Mouse (Mus musculus): Measurements from ENCODE around the gene Knop1. TPM values are rescaled to one million over a fixed set of nuclear protein-coding genes. Genes with fewer than 3 reads are reported as not detected.

Gene Knop1
- polyA plus RNA-seq, 1 experiment from 2014 or later, result 144 TPM

DNA sequence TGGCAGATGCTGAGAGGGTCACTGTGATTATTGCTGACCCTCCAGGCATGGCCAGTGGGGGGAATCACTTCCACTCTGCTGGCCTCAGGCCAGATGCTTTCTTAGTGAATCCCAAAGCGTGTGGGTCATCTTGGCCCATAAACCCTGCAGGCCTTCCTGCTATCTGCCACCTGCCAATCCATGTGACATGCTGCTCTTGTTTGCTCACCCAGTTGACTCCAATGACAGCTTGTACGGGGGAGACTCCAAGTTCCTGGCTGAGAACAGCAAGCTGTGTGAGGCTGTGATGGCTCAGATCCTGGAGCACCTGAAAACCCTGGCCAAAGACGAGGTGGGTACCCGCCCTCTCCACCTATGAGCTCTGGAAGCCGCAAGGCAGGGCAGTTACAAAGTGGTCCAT, 18.2 kb downstream of the Knop1 start:
- Histone ChIP-seq H3K4me1 (ENCODE audit: control insufficient read depth, insufficient read depth, low read length) (no peaks in the 10 kb centered on the region), H3K9me3 (ENCODE audit: control insufficient read depth, low read length) (no peaks in the 10 kb centered on the region), H3K36me3 (ENCODE audit: control insufficient read depth, insufficient read depth, low read length) (peaks cover 64% of the 10 kb centered on the region), H3K9ac (ENCODE audit: low read depth, low read length) (no peak overlapping the region), H3K4me3 (ENCODE audit: low read length) (no peak overlapping the region), H3K27me3 (ENCODE audit: control insufficient read depth, insufficient read depth, low read length) (no peaks in the 10 kb centered on the region), H3K4me2 (replicated peaks; ENCODE audit: low read depth, low read length) (no peak overlapping the region), H3K27ac (ENCODE audit: low read depth, low read length) (no peak overlapping the region)
- ATAC-seq (ENCODE audit: low FRiP score, low TSS enrichment), result no peak
- WGBS, result 81% methylated on average over 5 of the region's 5 CpGs

DNA sequence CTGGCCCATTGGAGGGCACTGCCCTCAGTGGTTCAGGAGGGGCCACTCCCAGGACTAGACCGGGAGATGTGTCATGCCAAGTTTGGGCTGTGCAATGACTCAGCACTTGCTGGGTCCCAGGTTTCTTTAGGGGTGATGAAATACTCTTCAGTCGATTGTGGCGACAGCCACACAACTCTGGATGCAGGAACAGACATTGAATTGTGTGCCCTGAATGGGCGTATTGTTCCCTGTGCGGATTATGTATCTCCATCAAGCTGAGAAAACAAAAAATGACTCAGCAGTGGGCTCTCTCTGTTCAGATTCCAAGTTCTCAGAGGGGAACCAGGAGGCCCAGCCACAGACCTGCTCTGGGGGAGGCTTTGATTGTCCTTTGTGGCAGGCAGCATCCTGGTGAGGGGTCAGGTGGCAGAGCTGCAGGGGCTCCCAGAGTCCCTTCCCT, 28.1 kb downstream of the Knop1 start:
- no peak overlapping the region for H3K9ac ChIP-seq (ENCODE audit: low read depth, low read length)
- no peaks in the 10 kb centered on the region for H3K9me3 ChIP-seq (ENCODE audit: control insufficient read depth, low read length)
- no peaks in the 10 kb centered on the region for H3K4me1 ChIP-seq (ENCODE audit: control insufficient read depth, insufficient read depth, low read length)
- no peak overlapping the region for H3K27ac ChIP-seq (ENCODE audit: low read depth, low read length)
- H3K4me2 ChIP-seq (replicated peaks; ENCODE audit: low read depth, low read length), result no peak overlapping the region
- ATAC-seq (ENCODE audit: low FRiP score, low TSS enrichment), result no peak
- H3K27me3 ChIP-seq (ENCODE audit: control insufficient read depth, insufficient read depth, low read length), result no peaks in the 10 kb centered on the region
- 68% methylated on average over 5 of the region's 5 CpGs for WGBS
- no peak overlapping the region for H3K4me3 ChIP-seq (ENCODE audit: low read length)
- peaks cover 16% of the 10 kb centered on the region; the same call in 1 of the 2 replicates for H3K36me3 ChIP-seq (ENCODE audit: control insufficient read depth, insufficient read depth, low read length)

DNA sequence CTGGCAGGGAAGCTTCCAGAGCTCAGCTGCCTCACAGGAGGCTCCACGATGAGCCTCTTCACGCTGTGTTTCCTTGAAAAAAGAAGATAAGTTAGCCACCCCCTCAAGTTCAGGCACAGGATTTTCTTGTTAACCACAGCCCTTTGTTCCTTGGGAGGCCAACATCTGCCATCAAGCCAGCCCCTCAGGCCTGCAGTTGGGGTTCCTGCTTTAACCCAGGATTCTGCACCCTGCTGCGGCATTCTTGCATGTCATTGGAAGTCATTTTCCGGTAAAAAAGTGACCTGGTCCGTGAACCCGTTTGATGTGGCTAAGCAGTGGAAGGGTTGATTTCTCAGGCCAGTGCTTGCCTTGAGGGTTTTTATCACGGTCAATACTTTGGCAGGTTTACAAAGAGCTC, 31.6 kb downstream of the Knop1 start:
- H3K4me2 ChIP-seq (replicated peaks; ENCODE audit: low read depth, low read length), result no peak overlapping the region
- H3K4me3 ChIP-seq (ENCODE audit: low read length), result no peak overlapping the region
- no peaks in the 10 kb centered on the region for H3K27me3 ChIP-seq (ENCODE audit: control insufficient read depth, insufficient read depth, low read length)
- no peak overlapping the region for H3K9ac ChIP-seq (ENCODE audit: low read depth, low read length)
- no peaks in the 10 kb centered on the region for H3K4me1 ChIP-seq (ENCODE audit: control insufficient read depth, insufficient read depth, low read length)
- peak overlapping the region; percentile 75 for H3K27ac ChIP-seq (ENCODE audit: low read depth, low read length)
- ATAC-seq (ENCODE audit: low FRiP score, low TSS enrichment), result 0 out of 2 replicates have a peak, but pooled peaks have one; percentile 11
- H3K36me3 ChIP-seq (ENCODE audit: control insufficient read depth, insufficient read depth, low read length), result peaks cover 12% of the 10 kb centered on the region; the same call in 1 of the 2 replicates
- no peaks in the 10 kb centered on the region for H3K9me3 ChIP-seq (ENCODE audit: control insufficient read depth, low read length)
- WGBS, result 44% methylated on average over 7 of the region's 7 CpGs

DNA sequence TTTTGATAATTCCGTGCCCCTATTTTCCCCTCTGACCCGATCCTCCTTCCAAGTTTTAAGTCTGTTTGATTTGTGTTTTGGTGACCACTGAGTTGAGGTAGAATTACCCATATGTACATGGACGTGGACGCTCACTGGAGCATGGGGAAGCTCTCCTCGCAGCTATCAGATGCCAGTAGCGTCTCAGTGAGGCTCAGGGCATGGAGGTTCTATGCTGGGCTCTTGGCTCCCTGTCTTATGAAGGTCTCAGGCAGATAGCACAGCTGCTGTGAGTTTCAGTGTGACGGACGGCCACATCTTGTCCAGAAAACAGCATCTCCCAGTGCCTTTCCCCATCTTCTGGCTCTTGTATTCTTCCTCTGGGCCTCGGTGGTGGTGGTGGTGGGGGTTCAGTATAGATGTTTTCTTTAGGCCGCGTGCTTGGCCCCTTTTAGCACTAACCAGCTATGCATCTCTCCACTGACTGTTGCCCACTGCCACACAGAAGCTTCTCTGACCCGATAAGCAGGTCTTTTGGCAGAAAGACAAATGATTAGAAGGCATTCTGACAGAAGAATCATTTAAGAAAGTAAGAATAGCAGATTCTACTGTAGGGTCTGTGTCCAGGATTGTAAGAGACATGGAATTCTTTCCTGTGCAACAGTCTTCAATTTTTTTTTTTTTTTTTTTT, 34.0 kb downstream of the Knop1 start:
- 75% methylated on average over 12 of the region's 12 CpGs for WGBS
- H3K9me3 ChIP-seq (ENCODE audit: control insufficient read depth, low read length), result no peaks in the 10 kb centered on the region
- H3K9ac ChIP-seq (ENCODE audit: low read depth, low read length), result no peak overlapping the region
- H3K4me1 ChIP-seq (ENCODE audit: control insufficient read depth, insufficient read depth, low read length), result no peaks in the 10 kb centered on the region
- H3K27ac ChIP-seq (ENCODE audit: low read depth, low read length), result no peak overlapping the region
- no peaks in the 10 kb centered on the region for H3K27me3 ChIP-seq (ENCODE audit: control insufficient read depth, insufficient read depth, low read length)
- peaks cover 20% of the 10 kb centered on the region; the same call in 1 of the 2 replicates for H3K36me3 ChIP-seq (ENCODE audit: control insufficient read depth, insufficient read depth, low read length)
- no peak overlapping the region for H3K4me2 ChIP-seq (replicated peaks; ENCODE audit: low read depth, low read length)
- no peak overlapping the region for H3K4me3 ChIP-seq (ENCODE audit: low read length)
- ATAC-seq (ENCODE audit: low FRiP score, low TSS enrichment), result no peak

DNA sequence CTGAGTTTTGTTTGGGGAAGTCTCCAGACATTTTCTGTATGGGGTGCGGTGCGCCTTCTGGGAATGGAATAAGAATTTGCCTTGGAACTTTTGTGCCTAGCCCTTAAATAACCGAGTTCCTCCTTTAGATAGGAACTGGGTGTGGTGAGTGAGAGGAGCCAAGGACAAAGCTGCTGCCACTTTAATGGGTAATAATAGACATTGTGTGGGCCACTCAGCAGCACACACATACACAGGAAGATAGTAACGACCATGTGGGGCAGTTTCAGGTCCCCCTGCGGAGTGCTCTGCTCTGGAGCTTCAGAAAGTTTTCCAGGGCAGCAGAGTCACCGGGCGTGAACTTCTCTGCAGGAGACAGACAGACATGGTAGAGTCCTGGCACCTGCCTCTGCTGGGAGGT, 34.7 kb downstream of the Knop1 start:
- H3K4me3 ChIP-seq (ENCODE audit: low read length), result no peak overlapping the region
- H3K36me3 ChIP-seq (ENCODE audit: control insufficient read depth, insufficient read depth, low read length), result peaks cover 22% of the 10 kb centered on the region; the same call in 1 of the 2 replicates
- H3K27ac ChIP-seq (ENCODE audit: low read depth, low read length), result no peak overlapping the region
- no peaks in the 10 kb centered on the region for H3K27me3 ChIP-seq (ENCODE audit: control insufficient read depth, insufficient read depth, low read length)
- ATAC-seq (ENCODE audit: low FRiP score, low TSS enrichment), result no peak
- no peaks in the 10 kb centered on the region for H3K4me1 ChIP-seq (ENCODE audit: control insufficient read depth, insufficient read depth, low read length)
- H3K9me3 ChIP-seq (ENCODE audit: control insufficient read depth, low read length), result no peaks in the 10 kb centered on the region
- H3K4me2 ChIP-seq (replicated peaks; ENCODE audit: low read depth, low read length), result no peak overlapping the region
- H3K9ac ChIP-seq (ENCODE audit: low read depth, low read length), result no peak overlapping the region
- WGBS, result 70% methylated on average over 7 of the region's 7 CpGs

DNA sequence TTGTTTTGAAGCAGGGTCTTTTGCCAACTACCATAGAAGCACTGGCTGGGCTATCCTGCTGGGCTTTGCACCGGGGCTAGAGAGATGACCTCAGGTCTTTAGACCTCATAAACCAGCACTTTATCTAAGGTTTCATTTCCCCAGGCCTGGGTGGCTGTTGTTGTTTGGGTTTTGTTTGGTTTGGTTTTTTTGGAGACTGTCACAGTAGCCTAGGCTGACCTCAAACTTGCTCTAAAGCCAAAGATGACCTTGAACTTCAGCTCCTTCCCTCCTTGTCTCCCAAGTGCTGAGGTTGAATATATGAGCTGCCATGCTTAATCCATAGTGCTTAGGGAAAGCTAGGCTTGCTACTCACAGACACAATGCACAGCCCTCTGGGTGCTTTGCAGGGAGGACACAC, 36.4 kb downstream of the Knop1 start:
- ATAC-seq (ENCODE audit: low FRiP score, low TSS enrichment), result no peak
- 30% methylated on average over 1 of the region's 1 CpGs for WGBS
- peaks cover 17% of the 10 kb centered on the region; the same call in 1 of the 2 replicates for H3K36me3 ChIP-seq (ENCODE audit: control insufficient read depth, insufficient read depth, low read length)
- H3K9ac ChIP-seq (ENCODE audit: low read depth, low read length), result no peak overlapping the region
- H3K4me2 ChIP-seq (replicated peaks; ENCODE audit: low read depth, low read length), result no peak overlapping the region
- no peak overlapping the region for H3K4me3 ChIP-seq (ENCODE audit: low read length)
- H3K4me1 ChIP-seq (ENCODE audit: control insufficient read depth, insufficient read depth, low read length), result no peaks in the 10 kb centered on the region
- no peak overlapping the region for H3K27ac ChIP-seq (ENCODE audit: low read depth, low read length)
- no peaks in the 10 kb centered on the region for H3K27me3 ChIP-seq (ENCODE audit: control insufficient read depth, insufficient read depth, low read length)
- no peaks in the 10 kb centered on the region for H3K9me3 ChIP-seq (ENCODE audit: control insufficient read depth, low read length)

DNA sequence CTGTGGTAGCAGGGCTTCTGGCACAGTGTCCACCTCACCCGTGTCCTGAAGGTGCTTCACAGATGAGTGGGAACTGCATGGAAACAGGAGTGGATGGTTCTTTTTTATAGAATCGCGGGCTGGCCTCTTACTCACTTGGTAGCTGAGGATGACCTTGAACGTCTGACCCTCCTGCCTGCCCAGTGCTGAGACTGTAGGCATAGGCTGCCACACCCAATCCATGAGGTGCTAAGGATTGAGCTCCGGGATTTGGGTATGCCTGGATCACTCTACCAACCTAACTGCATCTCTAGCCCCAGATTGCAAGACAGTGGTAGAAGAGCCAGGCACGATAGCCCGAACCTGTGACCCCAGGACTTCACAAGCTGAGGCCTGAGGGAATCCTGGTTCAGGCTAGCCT, 38.3 kb downstream of the Knop1 start:
- 89% methylated on average over 7 of the region's 7 CpGs for WGBS
- no peaks in the 10 kb centered on the region for H3K27me3 ChIP-seq (ENCODE audit: control insufficient read depth, insufficient read depth, low read length)
- H3K4me2 ChIP-seq (replicated peaks; ENCODE audit: low read depth, low read length), result no peak overlapping the region
- H3K4me1 ChIP-seq (ENCODE audit: control insufficient read depth, insufficient read depth, low read length), result no peaks in the 10 kb centered on the region
- H3K9ac ChIP-seq (ENCODE audit: low read depth, low read length), result no peak overlapping the region
- no peak overlapping the region for H3K4me3 ChIP-seq (ENCODE audit: low read length)
- no peaks in the 10 kb centered on the region for H3K9me3 ChIP-seq (ENCODE audit: control insufficient read depth, low read length)
- H3K27ac ChIP-seq (ENCODE audit: low read depth, low read length), result no peak overlapping the region
- no peak for ATAC-seq (ENCODE audit: low FRiP score, low TSS enrichment)
- peaks cover 22% of the 10 kb centered on the region; the same call in 1 of the 2 replicates for H3K36me3 ChIP-seq (ENCODE audit: control insufficient read depth, insufficient read depth, low read length)

DNA sequence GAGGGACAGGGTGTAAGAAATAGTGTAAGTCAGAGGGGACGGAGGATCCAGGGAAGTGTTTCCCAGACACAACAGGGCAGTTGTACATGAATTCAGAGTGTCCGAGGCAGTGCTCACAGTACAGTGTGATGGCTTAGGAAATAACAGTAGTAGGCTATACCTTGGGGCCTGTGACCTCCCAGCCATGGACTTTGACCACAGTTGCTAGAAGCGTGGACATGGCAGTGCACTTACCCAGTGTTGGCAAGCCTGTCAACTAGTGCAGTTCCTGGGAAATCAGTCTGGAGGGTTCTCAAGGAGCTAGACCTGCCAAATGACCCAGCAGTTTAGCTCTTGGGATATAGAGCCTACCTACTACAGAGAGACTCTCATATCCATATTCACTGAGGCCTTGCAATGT, 39.8 kb downstream of the Knop1 start:
- H3K9ac ChIP-seq (ENCODE audit: low read depth, low read length), result no peak overlapping the region
- peaks cover 22% of the 10 kb centered on the region; the same call in 1 of the 2 replicates for H3K36me3 ChIP-seq (ENCODE audit: control insufficient read depth, insufficient read depth, low read length)
- no peaks in the 10 kb centered on the region for H3K9me3 ChIP-seq (ENCODE audit: control insufficient read depth, low read length)
- no peaks in the 10 kb centered on the region for H3K27me3 ChIP-seq (ENCODE audit: control insufficient read depth, insufficient read depth, low read length)
- no peak overlapping the region for H3K4me2 ChIP-seq (replicated peaks; ENCODE audit: low read depth, low read length)
- 92% methylated on average over 3 of the region's 3 CpGs for WGBS
- H3K27ac ChIP-seq (ENCODE audit: low read depth, low read length), result no peak overlapping the region
- ATAC-seq (ENCODE audit: low FRiP score, low TSS enrichment), result no peak
- H3K4me1 ChIP-seq (ENCODE audit: control insufficient read depth, insufficient read depth, low read length), result no peaks in the 10 kb centered on the region
- no peak overlapping the region for H3K4me3 ChIP-seq (ENCODE audit: low read length)

DNA sequence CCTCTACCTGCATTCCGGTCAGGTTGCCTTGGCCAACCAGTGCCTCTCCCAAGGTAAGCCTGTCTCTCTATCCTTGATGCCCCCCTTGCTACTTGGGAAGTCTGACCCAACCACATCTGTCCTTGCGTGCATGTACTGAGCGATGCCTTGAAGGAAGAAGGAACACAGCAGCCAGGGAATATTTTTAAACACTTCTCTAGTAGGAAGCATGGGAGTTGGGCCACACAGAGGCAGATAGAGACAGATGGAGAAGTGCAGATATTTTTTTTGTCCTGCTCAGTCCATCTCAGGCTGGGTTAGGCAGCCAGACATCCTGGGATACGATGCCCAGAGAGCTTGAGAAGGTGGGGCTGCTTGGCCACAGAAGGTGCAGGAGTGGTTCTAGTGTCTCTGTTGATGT, 42.5 kb downstream of the Knop1 start:
- 100% methylated on average over 4 of the region's 4 CpGs for WGBS
- no peak overlapping the region for H3K27ac ChIP-seq (ENCODE audit: low read depth, low read length)
- no peak overlapping the region for H3K9ac ChIP-seq (ENCODE audit: low read depth, low read length)
- no peak for ATAC-seq (ENCODE audit: low FRiP score, low TSS enrichment)
- no peak overlapping the region for H3K4me3 ChIP-seq (ENCODE audit: low read length)
- no peaks in the 10 kb centered on the region for H3K27me3 ChIP-seq (ENCODE audit: control insufficient read depth, insufficient read depth, low read length)
- no peaks in the 10 kb centered on the region for H3K9me3 ChIP-seq (ENCODE audit: control insufficient read depth, low read length)
- H3K36me3 ChIP-seq (ENCODE audit: control insufficient read depth, insufficient read depth, low read length), result peaks cover 19% of the 10 kb centered on the region; the same call in 1 of the 2 replicates
- H3K4me1 ChIP-seq (ENCODE audit: control insufficient read depth, insufficient read depth, low read length), result no peaks in the 10 kb centered on the region
- no peak overlapping the region for H3K4me2 ChIP-seq (replicated peaks; ENCODE audit: low read depth, low read length)
